In the genomic region with DNA sequence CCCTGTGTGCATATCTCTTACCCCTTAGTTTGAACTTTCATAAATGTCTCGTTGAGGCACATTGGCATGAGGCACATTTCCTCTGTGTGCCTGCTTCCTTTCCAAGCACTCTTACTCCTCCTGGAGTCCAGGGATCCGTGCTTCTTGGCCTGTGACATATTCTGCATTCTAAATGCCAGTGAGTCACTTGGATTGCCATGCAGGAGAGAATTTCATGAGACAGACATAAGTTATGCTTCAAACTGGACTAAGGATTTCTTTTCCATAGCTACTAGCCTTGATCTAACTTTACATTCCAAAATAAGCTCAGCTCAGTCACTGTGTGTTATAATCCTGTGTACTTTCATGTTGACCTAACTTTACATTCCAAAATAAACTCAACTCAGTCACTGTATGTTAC, we compare ENCODE assay signal across 13 mouse cellular contexts.
"Had no signal": no experiment of that assay in that cellular context is flagged by ENCODE, and none has a peak within 500 bp of the region (broad histone marks: within the 10 kb centered on the region; RNA-seq: fewer than 3 reads in every experiment).

No protein-coding gene starts in this region.

- DNase-seq: kidney, adult 11 months; kidney, adult 8-10 months; kidney, postnatal 10 days; kidney, postnatal 36 days; left cerebral cortex, postnatal 4 days; liver, embryonic 13.5 days; lung, embryonic 14.5 days; retina, postnatal 1 day; right cerebral cortex, postnatal 25 days; thymus, adult 2 months; thymus, postnatal 25 days had no signal

- ATAC-seq: lung, postnatal 0 days; midbrain, embryonic 15.5 days had no signal
